Mouse (Mus musculus) layer of hippocampus, adult 8-10 months (tissue): ENCODE measurements around the gene Tmem101. TPM values are rescaled to one million over a fixed set of nuclear protein-coding genes. Genes with fewer than 3 reads are reported as not detected.
"Not testable (repeated sequence)": the region's sequence is repeated elsewhere in the genome, so short reads cannot be mapped to it uniquely, and the experiment has no call there.

Source experiments
- DNase-seq, 2 experiments: peaks; one replicate each; pipeline ENCODE4 v3.0.0; 2022; ENCODE audit warnings: low spot score in 2 of 2
- total RNA-seq, 4 experiments: library from RNA; stranded (reverse); gene quantifications; 2 replicates each; pipeline ENCODE4 v1.2.4; 2022

The Tmem101 gene
- 10 to 100 TPM; 22.6 to 27.3 (median 25.1) TPM for total RNA-seq

- DNase-seq, result peak; percentile 84 to 90
Observed at GRCm38 (mm10) chr11:102156039-102156785, at the start of gene Tmem101. Gene Tmem101 (minus strand): TSS chr11:102156404.

DNA sequence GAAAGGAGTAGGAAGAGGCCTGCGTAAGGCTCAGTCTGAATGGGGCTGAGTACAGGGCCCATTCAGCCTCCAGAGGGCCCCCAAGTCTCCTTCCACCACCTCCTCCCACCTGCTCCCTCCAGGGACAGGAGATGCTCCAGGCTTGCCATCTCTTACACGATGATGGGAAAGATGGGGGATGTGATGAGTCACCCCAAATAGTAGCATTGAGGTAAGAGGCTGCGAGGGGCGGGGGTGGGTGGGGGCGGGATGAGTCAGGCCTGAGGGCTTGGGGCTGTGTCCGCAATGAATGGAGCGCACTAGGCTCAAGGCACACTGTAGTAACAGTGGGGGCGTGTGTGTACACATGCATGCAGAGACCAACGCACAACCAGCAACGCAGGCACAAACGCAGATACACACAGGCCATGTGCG lies 45.2 kb upstream of the Tmem101 start:
- DNase-seq, result no peak

DNA sequence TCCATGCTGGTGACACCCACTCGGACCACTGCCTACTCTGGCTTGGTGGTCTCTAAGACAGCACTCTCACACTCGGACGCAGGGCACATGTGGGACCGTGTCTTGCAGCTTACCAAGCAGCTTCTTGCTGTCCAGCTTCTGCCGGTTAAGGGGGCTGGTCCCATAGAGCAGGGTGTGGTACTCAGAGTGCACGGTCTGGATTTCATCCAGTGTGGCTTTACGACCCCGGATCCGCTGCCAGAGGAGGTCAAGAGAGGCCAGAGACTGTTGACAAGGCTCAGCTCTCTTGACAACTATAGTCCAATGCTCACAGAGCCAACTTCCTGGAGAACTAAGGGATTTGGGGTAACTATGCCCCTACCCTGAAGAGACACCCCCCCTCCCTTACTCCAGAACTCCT lies 43.7 kb upstream of the Tmem101 start:
- DNase-seq, result no peak

- DNase-seq, result peak in 1 of 2 experiments; percentile 3
Observed at GRCm38 (mm10) chr11:102198245-102198644, 42.0 kb upstream of the Tmem101 start.

DNA sequence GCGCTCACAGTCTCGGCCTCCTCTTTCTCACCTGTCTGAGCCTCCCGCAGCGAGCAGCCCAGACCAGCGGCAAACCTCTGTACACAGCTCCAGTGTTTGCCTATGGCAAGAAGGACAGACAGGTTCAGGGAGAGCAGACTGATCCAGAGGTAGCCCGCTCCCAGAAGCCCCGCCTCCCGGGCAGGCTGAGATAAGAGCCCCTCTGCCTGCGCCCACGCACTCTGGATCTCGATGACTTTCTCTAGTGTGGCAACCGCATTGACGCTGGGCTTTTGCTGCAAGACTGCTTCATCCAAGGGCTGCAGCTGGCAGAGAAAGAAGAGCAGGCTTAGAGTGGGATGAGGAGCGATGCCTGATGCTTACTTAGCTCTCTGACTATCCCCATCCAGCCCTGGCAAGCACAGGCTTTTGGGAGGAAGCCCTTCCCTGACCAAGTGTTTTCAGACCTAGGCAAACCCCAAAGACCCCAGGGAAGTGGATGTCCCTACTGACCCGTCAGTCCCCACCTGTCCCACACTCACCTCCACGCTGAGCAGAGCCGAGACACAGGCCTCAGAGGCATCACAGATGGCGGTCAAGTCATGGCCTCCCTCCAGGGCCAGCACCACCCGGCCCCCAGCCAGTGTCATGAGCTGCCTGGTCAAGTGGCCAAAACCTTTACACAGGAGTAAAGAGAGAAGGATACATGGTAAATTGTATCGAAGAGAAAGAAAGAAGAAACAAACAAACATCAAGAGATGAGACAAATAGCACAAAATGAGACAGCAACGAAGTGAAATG lies 40.0 kb upstream of the Tmem101 start:
- DNase-seq, result peak in 1 of 2 experiments; percentile 59

DNA sequence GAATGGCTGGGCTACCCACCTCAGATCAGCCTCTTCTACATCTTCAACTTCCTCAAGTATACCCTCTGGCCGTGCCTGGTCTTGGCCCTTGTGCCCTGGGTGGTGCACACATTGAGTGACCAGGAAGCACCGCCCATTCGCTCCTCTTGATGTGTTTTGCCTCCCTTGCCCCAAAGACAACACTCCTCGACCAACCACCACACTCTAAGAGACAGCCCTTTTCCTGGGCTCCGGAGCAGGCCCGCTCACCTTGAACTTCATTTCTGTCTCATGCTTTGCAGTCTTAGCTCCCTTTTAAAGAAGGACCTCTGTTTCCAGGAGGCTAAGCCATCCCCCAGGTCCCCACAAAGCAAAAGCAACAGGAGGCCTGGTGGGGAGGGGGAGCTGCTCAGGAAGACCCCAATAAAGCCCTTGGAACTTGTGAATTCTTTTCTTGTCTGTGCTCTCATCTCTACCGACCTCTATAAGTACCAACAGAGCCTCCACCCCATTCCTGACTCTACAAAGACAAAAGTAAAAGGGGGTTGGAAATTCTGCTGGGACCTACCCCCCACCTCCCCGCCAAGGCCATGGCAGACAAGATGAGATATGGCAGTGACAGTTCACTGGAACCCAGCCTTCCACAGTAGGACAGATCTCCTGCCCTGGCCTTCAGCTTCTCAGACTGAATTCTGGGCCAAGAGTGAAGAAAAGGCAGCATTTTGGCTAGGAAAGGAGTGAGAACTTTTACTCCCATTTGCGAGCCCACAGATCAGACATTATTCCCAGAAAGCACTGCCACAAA lies 37.6 kb upstream of the Tmem101 start:
- DNase-seq, result no peak

GRCm38 (mm10) chr11:102190848-102191247 lies 34.6 kb upstream of the Tmem101 start:
- no peak for DNase-seq

DNA sequence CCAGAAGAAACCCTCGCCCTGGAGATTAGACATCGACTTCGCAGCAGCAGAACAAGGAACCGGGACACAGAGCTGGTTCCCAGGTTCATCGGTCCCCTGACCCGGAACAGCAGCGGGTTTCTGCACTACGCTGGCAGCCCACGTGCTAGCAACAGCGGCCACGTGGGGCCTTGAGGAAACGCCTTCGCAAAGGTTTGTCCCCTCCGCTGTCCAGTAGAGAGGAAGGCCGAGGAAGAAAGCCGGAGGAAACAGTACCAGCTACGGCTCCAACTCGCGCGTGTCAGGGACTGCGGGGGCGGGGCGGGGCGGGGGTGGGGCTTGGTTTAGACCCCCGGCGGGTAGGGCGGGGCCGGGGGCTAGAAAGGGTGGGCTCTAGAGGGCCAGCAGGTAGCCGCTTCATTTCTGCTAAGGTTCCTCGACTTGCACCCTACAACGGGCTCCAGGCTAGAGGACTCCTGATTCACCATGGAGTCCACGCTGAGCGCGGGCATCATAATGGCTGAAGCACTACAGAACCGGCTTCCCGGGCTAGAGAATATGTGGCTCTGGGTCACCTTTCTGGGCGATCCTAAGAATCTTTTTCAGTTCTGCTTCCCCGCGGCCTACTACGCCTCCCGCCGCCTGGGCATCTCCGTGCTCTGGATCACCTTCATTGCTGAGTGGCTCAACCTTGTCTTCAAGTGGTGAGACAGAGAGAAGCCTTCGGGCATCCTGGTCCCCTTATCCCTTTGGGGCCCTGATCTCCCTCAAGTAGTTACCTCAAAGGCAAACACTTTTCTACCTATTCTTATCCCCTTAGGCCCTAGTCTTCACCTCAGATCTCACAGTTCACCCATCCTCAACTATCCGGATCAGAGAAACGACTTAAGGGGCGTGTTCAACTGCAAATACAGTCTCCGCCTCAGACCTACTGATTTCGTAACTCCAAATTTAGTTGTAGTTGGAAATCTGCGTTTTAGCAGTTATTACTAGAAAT lies 33.5 kb upstream of the Tmem101 start, which contains the start of gene G6pc3:
Gene G6pc3, plus strand, starts transcription at position 160 of the 976 bp plus-strand sequence.
- peak; percentile 91 to 93 for DNase-seq

GRCm38 (mm10) chr11:102188980-102189379 lies 32.8 kb upstream of the Tmem101 start:
- no peak for DNase-seq

DNA sequence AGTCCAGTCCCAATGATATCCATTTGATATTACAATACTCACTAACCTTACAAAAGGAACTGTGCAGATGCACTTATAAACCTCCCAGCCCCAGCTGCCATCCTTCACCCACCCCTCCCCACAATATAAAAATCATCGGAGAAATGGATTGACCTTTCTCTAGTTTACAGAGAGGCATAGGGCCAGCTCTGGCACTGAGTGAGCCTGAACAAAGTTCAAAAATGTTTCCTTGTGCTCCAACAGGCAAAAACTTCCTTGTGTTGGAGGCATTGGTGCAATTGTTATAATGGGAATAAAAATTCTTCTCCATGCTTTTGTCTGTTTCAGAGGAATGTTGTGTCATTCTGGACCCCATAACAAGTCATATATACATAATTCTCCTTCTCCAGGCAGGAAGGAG lies 30.0 kb upstream of the Tmem101 start:
- no peak for DNase-seq

- no peak for DNase-seq
Observed at GRCm38 (mm10) chr11:102185677-102186076, 29.5 kb upstream of the Tmem101 start.

DNA sequence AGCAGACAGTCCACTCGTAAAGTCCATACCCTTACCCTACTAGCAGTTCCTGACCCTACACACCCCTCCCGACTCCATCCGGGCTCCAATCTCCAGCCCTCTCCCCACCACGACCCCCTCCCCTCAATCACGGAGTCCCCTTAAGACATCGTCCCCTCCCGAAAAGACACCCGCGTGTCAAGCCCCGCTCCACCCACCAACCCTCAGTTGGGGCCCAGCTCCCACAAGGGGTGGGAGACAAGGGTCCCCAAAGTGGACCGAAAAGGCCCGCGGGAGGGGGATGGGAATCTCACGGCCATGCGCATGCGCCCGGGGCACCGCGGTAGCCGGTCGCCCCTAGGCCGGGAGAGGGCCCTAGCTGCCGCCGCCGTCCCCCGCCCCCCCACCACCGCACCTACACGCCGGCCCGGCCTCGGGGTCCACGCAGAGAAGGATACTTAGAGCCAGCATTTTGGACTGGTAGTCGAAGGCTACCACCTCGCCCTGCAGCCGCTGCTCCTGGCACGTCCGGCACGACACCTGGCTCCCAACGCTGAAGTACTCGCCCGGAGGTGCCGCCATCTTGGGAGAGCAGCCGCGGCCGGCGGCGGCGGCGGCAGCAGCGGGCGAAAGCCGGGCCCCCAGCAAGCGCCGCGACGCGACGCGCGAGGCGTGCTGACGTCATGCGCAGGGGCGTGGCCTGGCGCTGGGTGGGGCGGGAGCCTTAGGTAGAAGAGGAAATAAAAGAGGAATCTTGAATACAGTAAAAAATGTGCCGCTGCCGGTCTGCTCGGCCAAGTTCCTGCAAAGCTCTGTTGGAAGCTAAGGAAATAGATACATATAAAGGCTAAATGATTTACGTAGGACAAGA lies 28.7 kb upstream of the Tmem101 start, which contains the start of gene Lsm12:
Gene Lsm12, minus strand, starts transcription at position 651 of the 850 bp plus-strand sequence.
- DNase-seq, result peak; percentile 83 to 86

- no peak for DNase-seq
Observed at GRCm38 (mm10) chr11:102184253-102184645, 28.0 kb upstream of the Tmem101 start.

DNA sequence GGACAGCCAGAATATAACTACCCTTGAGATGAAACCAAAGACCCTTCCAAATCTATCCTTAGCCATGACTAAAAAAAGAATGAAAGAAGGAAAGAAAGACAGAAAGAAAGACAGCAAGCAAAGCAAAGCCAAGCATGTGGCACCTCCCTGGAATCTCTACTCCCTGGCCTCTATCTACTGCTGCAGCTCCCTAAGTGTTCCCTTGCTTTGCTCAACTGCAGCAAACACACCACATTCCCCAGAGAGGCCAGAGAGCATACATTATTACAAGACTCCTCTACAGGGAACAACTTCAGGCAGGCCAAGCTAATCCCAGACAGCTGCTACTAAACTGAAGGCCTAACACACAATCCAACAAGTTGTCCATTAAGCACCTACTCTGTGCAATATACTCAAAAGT lies 23.6 kb upstream of the Tmem101 start:
- DNase-seq, result no peak

DNA sequence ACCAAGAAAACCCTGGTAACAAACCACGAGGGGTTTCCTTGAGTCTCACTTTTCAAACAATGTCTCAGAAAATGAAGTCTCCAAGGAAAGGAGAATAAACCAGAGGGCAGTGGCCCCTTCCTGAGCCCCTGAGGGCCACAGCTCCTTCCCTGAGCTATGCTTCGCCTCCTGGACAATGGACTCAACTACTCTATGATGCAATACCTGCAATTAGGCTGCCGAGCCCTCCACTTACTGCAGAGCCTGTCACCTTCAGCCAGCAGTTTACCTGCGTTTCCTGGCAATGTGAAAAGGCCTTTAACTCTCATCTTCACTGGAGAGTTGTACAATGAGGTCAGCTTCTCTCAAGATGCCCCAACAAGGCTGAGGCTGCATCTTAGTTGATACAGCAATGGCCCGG lies 12.5 kb upstream of the Tmem101 start:
- no peak for DNase-seq

DNA sequence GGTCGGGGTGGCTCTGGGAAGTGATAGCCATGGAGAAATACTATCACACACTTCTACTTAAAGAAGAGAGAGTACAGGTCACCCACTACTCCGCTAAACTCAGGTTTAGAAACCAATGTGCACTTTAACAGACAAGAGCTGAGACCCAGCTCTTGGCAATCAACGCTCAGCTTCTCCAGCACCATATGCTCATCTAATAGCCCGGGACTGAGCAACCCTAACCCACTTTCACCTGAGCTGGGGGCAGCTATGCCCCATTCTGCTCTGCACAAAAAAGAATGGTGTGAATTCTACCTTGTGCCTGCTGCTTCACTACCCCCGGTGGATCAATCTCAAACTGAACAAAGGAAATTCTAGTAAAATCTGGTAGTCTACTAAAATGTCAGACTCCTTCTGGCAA lies 11.3 kb upstream of the Tmem101 start:
- no peak for DNase-seq

GRCm38 (mm10) chr11:102165971-102166722 lies 9.9 kb upstream of the Tmem101 start:
- peak; percentile 57 to 61 for DNase-seq

DNA sequence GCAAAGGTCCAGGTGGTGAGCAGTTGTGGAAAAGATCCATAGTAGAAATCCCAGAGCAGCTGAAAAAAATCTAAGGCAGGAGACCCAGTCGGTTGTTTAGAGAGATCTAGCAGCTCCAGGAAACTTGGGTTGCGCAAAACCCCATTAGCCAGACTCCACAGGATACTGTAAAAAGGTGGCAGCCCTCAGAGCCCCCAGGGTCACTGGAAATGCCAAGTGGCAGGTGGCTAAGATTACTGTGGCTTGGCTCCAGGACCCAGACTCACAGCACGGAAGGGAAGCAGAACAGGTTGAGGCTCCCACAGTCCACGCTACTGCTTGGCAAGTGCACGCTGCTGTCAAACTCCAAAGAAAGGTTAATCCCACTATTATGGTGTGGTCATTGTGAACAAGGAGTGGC lies 3.6 kb upstream of the Tmem101 start:
- DNase-seq, result no peak

DNA sequence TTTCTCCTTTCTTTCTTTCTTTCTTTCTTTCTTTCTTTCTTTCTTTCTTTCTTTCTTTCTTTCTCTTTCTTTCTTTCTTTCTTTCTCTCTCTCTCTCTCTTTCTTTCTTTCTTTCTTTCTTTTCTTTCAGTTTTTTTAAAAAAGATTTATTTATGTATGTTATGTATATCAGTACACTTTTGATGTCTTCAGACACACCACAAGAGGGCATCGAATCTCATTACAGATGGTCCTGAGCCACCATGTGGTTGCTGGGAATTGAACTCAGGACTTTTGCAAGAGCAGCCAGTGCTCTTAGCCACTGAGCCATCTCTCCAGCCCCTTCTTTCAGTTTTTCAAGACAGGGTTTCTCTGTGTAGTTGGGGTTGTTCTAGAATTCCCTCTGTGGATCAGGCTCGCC lies 1.8 kb upstream of the Tmem101 start:
- DNase-seq, result not testable (repeated sequence)
